Mouse (Mus musculus) heart, postnatal 0 days (tissue): ENCODE results near the gene Dynll1. TPM values are rescaled to one million over a fixed set of nuclear protein-coding genes. Genes with fewer than 3 reads are reported as not detected.
A peak's percentile ranks its signal among the peaks of the same experiment; 100 is the strongest.

Experiments
- ATAC-seq: fragments of 200-750 bp; cut with Nextera tagmentation; 2 replicates; pipeline ENCODE4 v1.8.0; 2017; ENCODE audit warnings: low read depth, moderate number of reproducible peaks, moderate library complexity; ENCODE audit not compliant: insufficient read depth
- DNase-seq: peaks from one replicate; pipeline ENCODE4 v3.0.0-alpha.2; 2016; ENCODE audit warnings: low spot score
- H3K27ac ChIP-seq: fragments of 300-500 bp; sonication (generic); 2 replicates; pipeline ENCODE4 v1.5.1; 2014; ENCODE audit warnings: low read depth, mild to moderate bottlenecking
- H3K27me3 ChIP-seq: fragments of 300-500 bp; sonication (generic); 2 replicates; pipeline ENCODE4 v1.6.1; 2014; ENCODE audit warnings: low read length, mixed read lengths; ENCODE audit not compliant: control insufficient read depth, insufficient read depth
- H3K36me3 ChIP-seq: fragments of 300-500 bp; sonication (generic); replicated peaks from 2 replicates; pipeline ENCODE4 v1.6.1; 2014; ENCODE audit warnings: low read length, mixed read lengths; ENCODE audit not compliant: control insufficient read depth, insufficient read depth
- H3K4me1 ChIP-seq: fragments of 300-500 bp; sonication (generic); 2 replicates; pipeline ENCODE4 v1.6.1; 2014; ENCODE audit warnings: antibody characterized with exemption; ENCODE audit not compliant: control insufficient read depth, insufficient read depth
- H3K4me2 ChIP-seq: fragments of 300-500 bp; sonication (generic); 2 replicates; pipeline ENCODE4 v1.6.1; 2014; ENCODE audit warnings: low read depth, mild to moderate bottlenecking, low read length, moderate library complexity
- H3K4me3 ChIP-seq: fragments of 300-500 bp; sonication (generic); 2 replicates; pipeline ENCODE4 v1.5.1; 2014; ENCODE audit warnings: low read depth, low read length
- H3K9ac ChIP-seq: fragments of 300-500 bp; sonication (generic); replicated peaks from 2 replicates; pipeline ENCODE4 v1.6.1; 2014; ENCODE audit warnings: low read depth, low read length, mixed read lengths
- H3K9me3 ChIP-seq: fragments of 300-500 bp; sonication (generic); replicated peaks from 2 replicates; pipeline ENCODE4 v1.6.1; 2016; ENCODE audit warnings: low read length; ENCODE audit not compliant: control insufficient read depth
- CTCF ChIP-seq: IDR thresholded peaks from 2 replicates; pipeline ENCODE4 v1.5.1; 2016; ENCODE audit warnings: antibody characterized with exemption, control low read depth, low read depth
- EP300 ChIP-seq: IDR thresholded peaks from 2 replicates; pipeline ENCODE4 v1.6.1; 2016; ENCODE audit warnings: antibody characterized with exemption, low read depth
- WGBS: fragments of 180-500 bp; shearing (Covaris S2); extraction: QIAGEN DNeasy Blood & Tissue Kit; methylation state at CpG from one replicate; pipeline ENCODE4 v1.1.7; 2014; 5-methylcytosine and 5-hydroxymethylcytosine counted together
- polyA plus RNA-seq: library from polyadenylated mRNA; unstranded; fragments of >200 nt; fragmentation: Nextera tagmentation; extraction: Ambion mirVana; gene quantifications from 2 replicates; pipeline ENCODE4 v1.2.1, GENCODE M21; 2015
- total RNA-seq: library from RNA; depleted of rRNA; stranded (reverse); fragments of >200 nt; gene quantifications from 2 replicates; pipeline ENCODE4 v1.2.3, GENCODE M21; 2014; ENCODE audit warnings: low replicate concordance

The Dynll1 gene
- total and polyA plus RNA-seq, 2 experiments from 2014 or later: 224 to 615 TPM

DNA sequence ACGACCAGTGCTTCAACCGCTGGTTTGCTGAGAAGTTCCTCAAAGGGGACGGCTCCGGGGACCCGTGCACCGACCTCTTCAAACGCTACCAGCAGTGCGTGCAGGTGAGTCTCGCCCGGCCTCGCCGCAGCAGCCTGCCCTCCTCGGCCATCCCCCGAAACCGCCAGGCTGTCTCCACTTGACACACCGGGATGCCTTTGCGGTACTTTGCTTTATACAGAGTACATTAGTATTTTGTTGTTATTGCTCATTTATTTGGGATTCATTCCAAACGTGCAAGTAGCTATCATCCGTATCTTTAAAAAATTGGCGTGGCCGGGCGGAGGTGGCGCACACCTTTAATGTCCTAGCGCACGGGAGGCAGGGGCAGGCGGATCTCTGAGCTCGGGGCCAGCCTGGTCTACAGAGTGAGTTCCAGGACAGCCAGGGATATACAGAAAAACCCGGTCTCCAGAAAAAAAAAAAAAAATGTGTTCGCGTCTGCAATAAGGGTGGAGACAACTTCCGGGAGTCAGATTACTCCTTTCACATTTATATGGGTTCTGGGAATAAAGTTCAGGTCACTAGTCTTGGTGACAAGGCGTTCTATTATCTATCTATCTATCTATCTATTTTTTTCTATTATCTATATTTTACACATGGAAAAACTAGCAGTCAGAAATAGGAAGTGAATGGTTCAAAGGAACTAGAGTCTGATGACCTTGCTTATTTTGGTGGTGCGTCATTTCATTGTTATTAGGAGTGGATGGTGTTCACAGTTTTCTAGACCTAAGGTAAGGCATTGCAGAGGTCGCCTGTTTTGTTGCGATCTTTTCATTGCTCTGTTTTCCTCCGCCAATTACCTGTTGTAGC is 40.7 kb upstream of the Dynll1 start:
- Histone ChIP-seq H3K36me3 (peaks cover 42% of the 10 kb centered on the region), H3K27ac (peak overlapping the region; percentile 59), H3K9me3 (no peaks in the 10 kb centered on the region), H3K9ac (peak overlapping the region; percentile 80), H3K27me3 (no peaks in the 10 kb centered on the region), H3K4me3 (peak overlapping the region; percentile 70), H3K4me2 (peak overlapping the region; percentile 87), H3K4me1 (peaks cover 11% of the 10 kb centered on the region; the same call in 1 of the 2 replicates)
- ATAC-seq (peak; percentile 42), DNase-seq (no peak)
- 8% methylated on average over 36 of the region's 36 CpGs for WGBS
- no peak for TF ChIP-seq CTCF
- TF ChIP-seq EP300: no peak

DNA sequence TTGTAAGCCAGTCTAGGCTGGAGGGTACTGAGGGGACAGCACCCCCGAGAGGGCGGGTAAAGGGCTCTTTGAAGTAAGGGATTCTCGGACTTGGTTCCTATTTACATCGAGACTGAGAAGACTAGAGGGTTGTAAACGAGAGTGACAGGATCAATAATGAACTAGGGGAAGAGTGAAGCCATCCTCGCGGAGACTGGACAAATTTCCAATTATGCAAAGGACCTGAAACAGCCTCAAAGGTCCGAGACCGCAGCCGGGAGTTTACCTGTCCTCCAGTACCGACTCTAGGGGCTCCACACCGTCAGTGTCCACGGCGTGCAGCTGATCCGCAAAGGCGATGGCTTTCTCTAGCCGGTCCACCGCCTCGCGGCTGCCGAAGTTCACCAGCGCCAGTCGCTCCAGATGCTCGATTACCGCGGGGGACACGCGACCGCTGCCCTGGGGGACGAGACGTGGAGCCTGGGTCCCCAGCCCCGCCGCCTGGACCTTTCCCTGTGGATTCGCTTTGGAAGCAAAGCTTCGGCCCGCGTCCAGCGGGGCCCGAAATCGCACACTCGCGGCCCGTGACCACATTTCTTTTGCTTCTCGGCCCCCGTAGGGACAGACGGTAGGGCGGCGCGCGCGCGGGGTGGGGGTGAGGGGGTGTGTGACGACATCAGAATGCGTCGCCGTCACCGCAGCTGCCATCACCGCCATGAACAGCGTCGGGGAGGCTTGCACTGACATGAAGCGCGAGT is 39.9 kb upstream of the Dynll1 start, which contains the start of the genes Gatc and Triap1:
Gene Gatc, minus strand, starts transcription at position 602 of the 737 bp plus-strand sequence.
Gene Triap1, plus strand, starts transcription at position 649 of the 737 bp plus-strand sequence.
- no peaks in the 10 kb centered on the region for H3K9me3 ChIP-seq
- H3K4me2 ChIP-seq: peak within 1 kb of the TSS; percentile 87
- TF ChIP-seq EP300 (peak; percentile 51; the same call in 1 of the 2 replicates), CTCF (no peak)
- H3K4me3 ChIP-seq: peak within 1 kb of the TSS; percentile 70
- H3K36me3 ChIP-seq: peaks cover 39% of the 10 kb centered on the region
- peak within 1 kb of the TSS; percentile 80 for H3K9ac ChIP-seq
- ATAC-seq (peak; percentile 94), DNase-seq (peak; percentile 91)
- peak within 1 kb of the TSS; percentile 59 for H3K27ac ChIP-seq
- H3K4me1 ChIP-seq: peaks cover 11% of the 10 kb centered on the region; the same call in 1 of the 2 replicates
- 1% methylated on average over 62 of the region's 62 CpGs for WGBS
- no peaks in the 10 kb centered on the region for H3K27me3 ChIP-seq

GRCm38 (mm10) chr5:115340007-115340406 is 39.2 kb upstream of the Dynll1 start:
- Histone ChIP-seq H3K36me3 (peaks cover 39% of the 10 kb centered on the region), H3K4me3 (peak overlapping the region; percentile 70), H3K4me1 (peaks cover 11% of the 10 kb centered on the region; the same call in 1 of the 2 replicates), H3K27ac (no peak overlapping the region), H3K9me3 (no peaks in the 10 kb centered on the region), H3K9ac (peak overlapping the region; percentile 80), H3K27me3 (no peaks in the 10 kb centered on the region), H3K4me2 (peak overlapping the region; percentile 87)
- ATAC-seq (no peak), DNase-seq (no peak)
- TF ChIP-seq EP300 (no peak), CTCF (no peak)
- WGBS: 16% methylated on average over 7 of the region's 7 CpGs

GRCm38 (mm10) chr5:115333626-115334025 is 32.8 kb upstream of the Dynll1 start:
- Histone ChIP-seq H3K4me2 (no peak overlapping the region), H3K9ac (no peak overlapping the region), H3K36me3 (peaks cover 60% of the 10 kb centered on the region), H3K4me3 (no peak overlapping the region), H3K27ac (peak overlapping the region; percentile 74), H3K27me3 (no peaks in the 10 kb centered on the region), H3K9me3 (no peaks in the 10 kb centered on the region), H3K4me1 (peaks cover 22% of the 10 kb centered on the region)
- DNase-seq: peak; percentile 43
- WGBS: 20% methylated on average over 3 of the region's 3 CpGs
- ATAC-seq: peak; percentile 36; the same call in 1 of the 2 replicates
- TF ChIP-seq CTCF: no peak
- TF ChIP-seq EP300: no peak

DNA sequence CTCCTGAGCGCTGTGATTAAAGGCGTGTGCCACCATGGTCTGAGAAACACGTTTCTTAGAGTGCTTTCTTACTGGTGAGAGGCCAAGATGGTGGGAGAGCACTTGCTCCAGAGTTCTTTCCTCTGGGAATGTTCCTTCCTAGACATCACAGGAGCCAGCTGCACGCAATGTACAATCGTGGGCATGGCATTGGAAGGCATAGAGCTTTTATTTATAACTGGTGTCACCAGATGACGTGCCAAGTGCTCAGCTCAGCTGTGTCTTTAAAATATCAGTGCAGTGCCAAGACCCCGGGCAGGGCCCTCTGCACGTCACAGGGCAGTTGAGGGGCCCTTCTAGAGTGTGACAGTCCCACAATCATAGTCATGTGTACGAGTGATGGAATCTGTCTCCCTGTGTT is 30.2 kb upstream of the Dynll1 start:
- Histone ChIP-seq H3K4me2 (peak overlapping the region; percentile 18; the same call in 1 of the 2 replicates), H3K27me3 (no peaks in the 10 kb centered on the region), H3K9me3 (no peaks in the 10 kb centered on the region), H3K4me3 (no peak overlapping the region), H3K9ac (no peak overlapping the region), H3K4me1 (peaks cover 29% of the 10 kb centered on the region), H3K36me3 (peaks cover 59% of the 10 kb centered on the region), H3K27ac (peak overlapping the region; percentile 66)
- no peak for DNase-seq
- 45% methylated on average over 9 of the region's 9 CpGs for WGBS
- no peak for ATAC-seq
- TF ChIP-seq CTCF (no peak), EP300 (no peak)
